Mouse (Mus musculus): ENCODE measurements around the gene Trip11. TPM values are rescaled to one million over a fixed set of nuclear protein-coding genes. Genes with fewer than 3 reads are reported as not detected.
A peak's percentile ranks its signal among the peaks of the same experiment; 100 is the strongest.

The Trip11 gene
- polyA plus RNA-seq, 1 experiment from 2014 or later = 32.4 TPM

DNA sequence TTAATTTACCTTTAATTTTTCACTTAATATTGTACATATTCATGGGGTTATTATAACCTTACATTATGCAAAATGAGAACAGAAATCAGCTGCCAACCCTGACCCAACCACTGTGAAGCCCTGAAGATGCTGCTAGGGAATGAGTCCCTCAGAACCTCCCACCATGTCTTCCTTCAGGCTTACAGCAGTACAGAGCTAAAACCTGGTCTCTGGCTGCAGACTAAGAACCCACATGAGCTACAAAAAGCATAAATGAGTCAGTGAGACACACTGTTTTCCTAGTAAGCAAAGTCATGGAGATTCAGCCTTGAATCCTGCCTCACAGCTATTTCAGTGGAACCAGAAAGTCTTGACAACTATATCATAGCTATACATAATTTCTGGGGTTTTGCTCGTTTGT lies 15.4 kb upstream of the Trip11 start:
- H3K4me3 ChIP-seq = no peak overlapping the region
- no peaks in the 10 kb centered on the region for H3K4me1 ChIP-seq
- H3K27me3 ChIP-seq = no peaks in the 10 kb centered on the region
- 61% methylated on average over 1 of the region's 1 CpGs for WGBS
- no peak overlapping the region for H3K9ac ChIP-seq
- H3K36me3 ChIP-seq = peaks cover 66% of the 10 kb centered on the region
- H3K9me3 ChIP-seq = no peaks in the 10 kb centered on the region
- no peak for ATAC-seq (ENCODE audit: borderline replicate concordance, extremely low read depth, low FRiP score, low TSS enrichment)
- H3K27ac ChIP-seq = no peak overlapping the region
- no peak overlapping the region for H3K4me2 ChIP-seq

DNA sequence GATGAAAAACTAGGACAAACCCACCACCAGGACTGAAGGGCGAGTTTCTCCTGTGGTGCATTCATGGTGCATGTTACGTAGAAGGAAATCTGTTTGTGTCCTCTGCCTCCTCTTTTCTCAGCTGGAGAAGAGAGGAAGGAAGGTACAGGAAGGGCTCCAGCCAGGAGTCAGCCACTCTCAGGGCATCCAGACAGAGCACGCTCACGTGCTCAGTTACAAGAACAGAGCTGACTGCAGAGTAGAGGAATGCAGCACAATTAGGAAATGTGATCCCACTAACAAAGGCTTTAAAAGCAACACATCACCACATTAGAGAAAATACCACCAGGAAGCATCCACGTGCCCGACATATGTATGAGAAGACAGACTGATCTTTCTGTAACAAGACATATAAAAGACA lies 9.2 kb upstream of the Trip11 start:
- no peak for ATAC-seq (ENCODE audit: borderline replicate concordance, extremely low read depth, low FRiP score, low TSS enrichment)
- WGBS = 91% methylated on average over 6 of the region's 6 CpGs

GRCm38 (mm10) chr12:101919847-101920246 lies 6.8 kb upstream of the Trip11 start:
- ATAC-seq (ENCODE audit: borderline replicate concordance, extremely low read depth, low FRiP score, low TSS enrichment) = no peak
- H3K36me3 ChIP-seq = peaks cover 13% of the 10 kb centered on the region
- H3K27me3 ChIP-seq = no peaks in the 10 kb centered on the region
- H3K27ac ChIP-seq = no peak overlapping the region
- no peaks in the 10 kb centered on the region for H3K4me1 ChIP-seq
- WGBS = 78% methylated on average over 3 of the region's 3 CpGs
- H3K4me2 ChIP-seq = no peak overlapping the region
- no peaks in the 10 kb centered on the region for H3K9me3 ChIP-seq
- H3K4me3 ChIP-seq = no peak overlapping the region
- no peak overlapping the region for H3K9ac ChIP-seq

More for the DNA sequence above, 9.2 kb upstream of the Trip11 start:
- H3K4me3 ChIP-seq = no peak overlapping the region
- no peaks in the 10 kb centered on the region for H3K27me3 ChIP-seq
- no peaks in the 10 kb centered on the region for H3K9me3 ChIP-seq
- no peak overlapping the region for H3K9ac ChIP-seq
- H3K4me1 ChIP-seq = no peaks in the 10 kb centered on the region
- no peak overlapping the region for H3K4me2 ChIP-seq
- no peak overlapping the region for H3K27ac ChIP-seq
- peaks cover 32% of the 10 kb centered on the region for H3K36me3 ChIP-seq

GRCm38 (mm10) chr12:101917165-101917564 lies 4.1 kb upstream of the Trip11 start:
- Histone ChIP-seq H3K9me3 (no peaks in the 10 kb centered on the region), H3K9ac (no peak overlapping the region), H3K36me3 (no peaks in the 10 kb centered on the region; the same call in 1 of the 2 replicates), H3K27me3 (no peaks in the 10 kb centered on the region), H3K4me2 (no peak overlapping the region), H3K27ac (no peak overlapping the region), H3K4me1 (peaks cover 5% of the 10 kb centered on the region; the same call in 1 of the 2 replicates), H3K4me3 (no peak overlapping the region)
- ATAC-seq (ENCODE audit: borderline replicate concordance, extremely low read depth, low FRiP score, low TSS enrichment) = no peak

- Histone ChIP-seq H3K36me3 (peaks cover 13% of the 10 kb centered on the region), H3K4me2 (peak overlapping the region; percentile 78), H3K27me3 (no peaks in the 10 kb centered on the region), H3K9ac (peak overlapping the region; percentile 98; the same call in 1 of the 2 replicates), H3K9me3 (no peaks in the 10 kb centered on the region), H3K27ac (no peak overlapping the region), H3K4me3 (peak overlapping the region; percentile 95), H3K4me1 (peaks cover 19% of the 10 kb centered on the region)
- no peak for ATAC-seq (ENCODE audit: borderline replicate concordance, extremely low read depth, low FRiP score, low TSS enrichment)
- 83% methylated on average over 3 of the region's 3 CpGs for WGBS
Measured at GRCm38 (mm10) chr12:101911346-101911745, 1.7 kb downstream of the Trip11 start.

DNA sequence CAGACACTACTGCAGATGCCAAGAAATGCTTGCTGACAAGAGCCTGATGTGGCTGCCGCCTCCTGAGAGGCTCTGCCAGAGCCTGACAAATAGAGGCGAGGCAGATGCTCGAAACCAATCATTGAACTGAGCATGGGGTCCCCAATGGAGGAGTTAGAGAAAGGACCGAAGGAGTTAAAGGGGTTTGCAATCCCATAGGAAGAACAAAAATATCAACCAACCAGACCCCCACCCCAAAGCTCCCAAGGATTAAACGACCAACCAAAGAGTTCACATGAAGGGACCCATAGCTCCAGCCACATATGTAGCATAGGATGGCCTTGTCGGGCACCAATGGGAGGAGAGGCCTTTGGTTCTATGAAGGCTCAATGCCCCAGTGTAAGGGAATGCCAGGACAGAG lies 2.7 kb downstream of the Trip11 start:
- no peaks in the 10 kb centered on the region for H3K27me3 ChIP-seq
- H3K4me2 ChIP-seq = no peak overlapping the region
- H3K4me1 ChIP-seq = peaks cover 19% of the 10 kb centered on the region
- H3K9ac ChIP-seq = no peak overlapping the region
- 87% methylated on average over 6 of the region's 6 CpGs for WGBS
- ATAC-seq (ENCODE audit: borderline replicate concordance, extremely low read depth, low FRiP score, low TSS enrichment) = no peak
- no peak overlapping the region for H3K4me3 ChIP-seq
- H3K27ac ChIP-seq = no peak overlapping the region
- peaks cover 13% of the 10 kb centered on the region for H3K36me3 ChIP-seq
- H3K9me3 ChIP-seq = no peaks in the 10 kb centered on the region

- Histone ChIP-seq H3K4me2 (no peak overlapping the region), H3K9me3 (no peaks in the 10 kb centered on the region), H3K36me3 (peaks cover 30% of the 10 kb centered on the region), H3K4me3 (no peak overlapping the region), H3K4me1 (no peaks in the 10 kb centered on the region), H3K27me3 (no peaks in the 10 kb centered on the region), H3K9ac (no peak overlapping the region), H3K27ac (no peak overlapping the region)
- WGBS = 93% methylated on average over 12 of the region's 12 CpGs
- ATAC-seq (ENCODE audit: borderline replicate concordance, extremely low read depth, low FRiP score, low TSS enrichment) = no peak
Measured at GRCm38 (mm10) chr12:101905817-101906216, 7.2 kb downstream of the Trip11 start.

- WGBS = 91% methylated on average over 4 of the region's 4 CpGs
- no peaks in the 10 kb centered on the region for H3K9me3 ChIP-seq
- no peak overlapping the region for H3K4me3 ChIP-seq
- ATAC-seq (ENCODE audit: borderline replicate concordance, extremely low read depth, low FRiP score, low TSS enrichment) = no peak
- H3K27me3 ChIP-seq = no peaks in the 10 kb centered on the region
- no peak overlapping the region for H3K4me2 ChIP-seq
- no peak overlapping the region for H3K27ac ChIP-seq
- no peaks in the 10 kb centered on the region for H3K4me1 ChIP-seq
- H3K36me3 ChIP-seq = peaks cover 30% of the 10 kb centered on the region
- no peak overlapping the region for H3K9ac ChIP-seq
Measured at GRCm38 (mm10) chr12:101904906-101905305, 8.2 kb downstream of the Trip11 start.

DNA sequence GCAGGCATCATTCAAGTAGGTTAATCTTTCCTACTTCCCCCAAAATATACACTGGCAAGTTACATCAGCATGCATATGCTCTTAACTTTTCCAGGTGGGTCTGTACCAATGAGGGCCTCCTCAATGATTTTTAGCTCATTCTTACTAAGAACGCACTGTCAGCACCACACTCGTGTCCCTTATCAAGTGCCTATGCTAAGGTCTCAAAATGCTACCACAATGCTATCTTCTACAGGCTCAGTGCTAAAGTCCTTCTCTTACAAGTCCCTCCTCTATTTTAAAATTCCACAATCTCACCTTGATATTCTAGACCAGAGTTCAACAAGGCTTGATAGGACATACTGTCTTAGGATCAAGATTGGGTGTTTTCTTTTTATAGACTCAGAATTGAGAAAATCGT lies 8.9 kb downstream of the Trip11 start:
- Histone ChIP-seq H3K27ac (no peak overlapping the region), H3K27me3 (no peaks in the 10 kb centered on the region), H3K9me3 (no peaks in the 10 kb centered on the region), H3K9ac (no peak overlapping the region), H3K4me2 (no peak overlapping the region), H3K36me3 (peaks cover 30% of the 10 kb centered on the region), H3K4me3 (no peak overlapping the region), H3K4me1 (no peaks in the 10 kb centered on the region)
- WGBS = 91% methylated on average over 3 of the region's 3 CpGs
- ATAC-seq (ENCODE audit: borderline replicate concordance, extremely low read depth, low FRiP score, low TSS enrichment) = no peak

- Histone ChIP-seq H3K27ac (no peak overlapping the region), H3K27me3 (no peaks in the 10 kb centered on the region), H3K4me1 (no peaks in the 10 kb centered on the region), H3K4me3 (no peak overlapping the region), H3K36me3 (peaks cover 21% of the 10 kb centered on the region), H3K9ac (no peak overlapping the region), H3K9me3 (no peaks in the 10 kb centered on the region), H3K4me2 (no peak overlapping the region)
- ATAC-seq (ENCODE audit: borderline replicate concordance, extremely low read depth, low FRiP score, low TSS enrichment) = no peak
- 65% methylated on average over 2 of the region's 2 CpGs for WGBS
Measured at GRCm38 (mm10) chr12:101899671-101900245, 13.3 kb downstream of the Trip11 start.

DNA sequence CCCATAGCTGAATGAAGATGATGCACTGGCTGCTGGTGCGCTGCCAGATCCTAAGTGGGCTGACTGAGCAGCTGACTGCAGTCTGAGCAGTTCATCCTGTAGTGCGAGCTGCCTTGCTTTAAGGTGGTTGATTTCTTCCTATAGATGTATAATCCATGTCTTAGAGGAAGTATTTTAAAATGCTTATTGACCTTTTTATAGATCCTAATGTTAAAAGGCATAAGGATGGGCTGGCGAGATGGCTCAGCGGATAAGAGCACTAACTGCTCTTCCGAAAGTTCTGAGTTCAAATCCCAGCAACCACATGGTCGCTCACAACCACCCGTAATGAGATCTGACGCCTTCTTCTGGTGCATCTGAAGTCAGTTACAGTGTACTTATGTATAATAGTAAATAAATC lies 14.1 kb downstream of the Trip11 start:
- Histone ChIP-seq H3K9ac (no peak overlapping the region), H3K27ac (no peak overlapping the region), H3K36me3 (peaks cover 25% of the 10 kb centered on the region), H3K9me3 (no peaks in the 10 kb centered on the region), H3K27me3 (no peaks in the 10 kb centered on the region), H3K4me3 (no peak overlapping the region), H3K4me2 (no peak overlapping the region), H3K4me1 (no peaks in the 10 kb centered on the region)
- WGBS = 96% methylated on average over 8 of the region's 8 CpGs
- ATAC-seq (ENCODE audit: borderline replicate concordance, extremely low read depth, low FRiP score, low TSS enrichment) = no peak

GRCm38 (mm10) chr12:101897113-101897512 lies 16.0 kb downstream of the Trip11 start:
- Histone ChIP-seq H3K9ac (no peak overlapping the region), H3K4me3 (no peak overlapping the region), H3K4me1 (no peaks in the 10 kb centered on the region), H3K4me2 (no peak overlapping the region), H3K36me3 (peaks cover 33% of the 10 kb centered on the region), H3K27ac (no peak overlapping the region), H3K9me3 (no peaks in the 10 kb centered on the region), H3K27me3 (no peaks in the 10 kb centered on the region)
- ATAC-seq (ENCODE audit: borderline replicate concordance, extremely low read depth, low FRiP score, low TSS enrichment) = no peak
- 75% methylated on average over 7 of the region's 7 CpGs for WGBS

DNA sequence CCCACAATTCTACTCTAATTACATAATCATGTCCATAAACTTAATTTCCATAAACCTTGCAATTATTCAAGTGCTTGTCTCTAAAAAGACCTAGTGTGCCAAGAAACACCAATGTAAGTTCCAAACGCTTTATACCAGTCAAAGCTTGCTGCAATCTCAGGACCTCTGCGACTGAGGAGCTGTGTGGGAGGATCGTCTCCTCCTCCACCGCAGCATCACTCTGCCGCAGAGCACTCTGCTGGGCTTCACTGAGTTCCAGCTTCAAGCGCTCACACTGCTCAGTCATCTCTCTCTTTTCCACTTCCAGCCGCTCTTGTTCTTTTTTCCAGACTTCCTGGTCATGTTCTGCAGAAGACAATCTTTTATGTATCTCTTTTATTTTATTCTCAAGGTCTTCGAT lies 19.8 kb downstream of the Trip11 start:
- ATAC-seq (ENCODE audit: borderline replicate concordance, extremely low read depth, low FRiP score, low TSS enrichment) = no peak
- no peak overlapping the region for H3K9ac ChIP-seq

More for the DNA sequence above, 19.8 kb downstream of the Trip11 start:
- Histone ChIP-seq H3K27ac (no peak overlapping the region), H3K4me1 (no peaks in the 10 kb centered on the region), H3K27me3 (no peaks in the 10 kb centered on the region), H3K9me3 (no peaks in the 10 kb centered on the region), H3K36me3 (peaks cover 48% of the 10 kb centered on the region), H3K4me3 (no peak overlapping the region), H3K4me2 (no peak overlapping the region)
- 80% methylated on average over 8 of the region's 8 CpGs for WGBS

Measured in lung, embryonic 15.5 days (tissue).